Comparison of ENCODE assay signal across 8 mouse cellular contexts in the genomic region with DNA sequence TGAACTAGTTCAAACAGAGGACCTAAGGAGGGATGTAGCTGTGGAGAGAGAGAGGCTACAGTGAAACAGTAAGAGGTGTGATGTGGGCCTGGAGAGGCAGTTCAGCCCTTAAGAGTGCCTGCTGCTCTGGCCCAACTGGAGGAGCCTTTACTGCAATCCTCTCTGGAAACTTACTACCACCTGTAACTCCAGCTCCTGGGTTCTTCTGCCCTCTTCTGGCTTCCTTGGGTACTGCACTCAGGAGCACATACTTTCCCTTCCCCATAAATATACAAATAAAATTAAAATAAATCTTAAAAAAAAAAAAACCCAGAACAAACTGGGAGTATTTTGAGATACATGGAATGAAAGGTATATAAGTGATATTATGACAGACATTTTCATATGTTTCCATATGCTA. TPM values are rescaled to one million over a fixed set of nuclear protein-coding genes. Genes with fewer than 3 reads are reported as not detected.
DNase-seq lines count a peak whose midpoint lies in the region; ATAC-seq and TF ChIP-seq lines count a peak whose summit lies in the region.

No protein-coding gene starts in this region.

- ATAC-seq in liver, embryonic 11.5 days (replicated peaks; ENCODE audit: low FRiP score) = no peak
- no peak for ATAC-seq in heart, postnatal 0 days (ENCODE audit: insufficient read depth, low read depth)
- no peak for ATAC-seq in lung, postnatal 0 days

- H3K4me1 ChIP-seq in liver, embryonic 11.5 days (replicated peaks; ENCODE audit: control insufficient read depth, insufficient read depth, low read length) = no peaks in the 10 kb centered on the region
- H3K4me1 ChIP-seq in heart, postnatal 0 days (ENCODE audit: control insufficient read depth, insufficient read depth) = no peaks in the 10 kb centered on the region
- H3K4me1 ChIP-seq in lung, postnatal 0 days (ENCODE audit: insufficient read depth, low read depth, low read length) = peaks cover 4% of the 10 kb centered on the region

- DNase-seq in cerebellum, postnatal 10 days = peak; percentile 66 to 69
- DNase-seq in cerebellum, adult 11-12 months = no peak
- DNase-seq in liver = peak; percentile 34
- DNase-seq in liver, embryonic 11.5 days (ENCODE audit: low spot score) = no peak
- peak; percentile 63 for DNase-seq in adrenal gland, adult 8-10 months
- no peak for DNase-seq in heart, postnatal 0 days (ENCODE audit: low spot score)
- peak; percentile 41 for DNase-seq in lung, postnatal 0 days (ENCODE audit: low spot score)
- DNase-seq in testis, postnatal 10 days (ENCODE audit: low spot score) = peak; percentile 79

- H3K4me2 ChIP-seq in liver, embryonic 11.5 days = no peak overlapping the region
- no peak overlapping the region for H3K4me2 ChIP-seq in heart, postnatal 0 days (ENCODE audit: low read depth, low read length)
- no peak overlapping the region for H3K4me2 ChIP-seq in lung, postnatal 0 days (replicated peaks; ENCODE audit: low read depth, low read length)

- no peaks in the 10 kb centered on the region for H3K9me3 ChIP-seq in liver, embryonic 11.5 days (ENCODE audit: control insufficient read depth, low read length)
- no peaks in the 10 kb centered on the region for H3K9me3 ChIP-seq in heart, postnatal 0 days (replicated peaks; ENCODE audit: control insufficient read depth, low read length)
- H3K9me3 ChIP-seq in lung, postnatal 0 days (ENCODE audit: low read length) = no peaks in the 10 kb centered on the region

- H3K9ac ChIP-seq in liver, embryonic 11.5 days (ENCODE audit: low read depth, low read length) = no peak overlapping the region
- no peak overlapping the region for H3K9ac ChIP-seq in heart, postnatal 0 days (replicated peaks; ENCODE audit: low read depth, low read length)
- no peak overlapping the region for H3K9ac ChIP-seq in lung, postnatal 0 days (replicated peaks; ENCODE audit: low read depth)

- H3K4me3 ChIP-seq in liver, embryonic 11.5 days (ENCODE audit: low read depth, low read length) = no peak overlapping the region
- no peak overlapping the region for H3K4me3 ChIP-seq in heart, postnatal 0 days (ENCODE audit: low read depth, low read length)
- no peak overlapping the region for H3K4me3 ChIP-seq in lung, postnatal 0 days (ENCODE audit: low read depth, low read length)

- no peaks in the 10 kb centered on the region for H3K27me3 ChIP-seq in liver, embryonic 11.5 days (replicated peaks; ENCODE audit: control insufficient read depth, insufficient read depth, low read length)
- no peaks in the 10 kb centered on the region for H3K27me3 ChIP-seq in heart, postnatal 0 days (ENCODE audit: control insufficient read depth, insufficient read depth, low read length)
- no peaks in the 10 kb centered on the region for H3K27me3 ChIP-seq in lung, postnatal 0 days (replicated peaks; ENCODE audit: insufficient read depth, low read length)

- TF ChIP-seq CTCF in heart, postnatal 0 days (IDR thresholded peaks at IDR 0.05; ENCODE audit: low read depth) = peak; percentile 65
- TF ChIP-seq CTCF in lung, postnatal 0 days (IDR thresholded peaks at IDR 0.05) = peak; percentile 73

- TF ChIP-seq EP300 in heart, postnatal 0 days (IDR thresholded peaks at IDR 0.05; ENCODE audit: low read depth) = no peak
- TF ChIP-seq EP300 in lung, postnatal 0 days (IDR thresholded peaks at IDR 0.05) = no peak

- no peak overlapping the region for H3K27ac ChIP-seq in liver, embryonic 11.5 days (ENCODE audit: low read depth, low read length)
- H3K27ac ChIP-seq in heart, postnatal 0 days (ENCODE audit: low read depth) = no peak overlapping the region
- H3K27ac ChIP-seq in lung, postnatal 0 days (ENCODE audit: low read length) = no peak overlapping the region

- H3K36me3 ChIP-seq in liver, embryonic 11.5 days (ENCODE audit: control insufficient read depth, insufficient read depth, low read length) = no peaks in the 10 kb centered on the region
- no peaks in the 10 kb centered on the region for H3K36me3 ChIP-seq in heart, postnatal 0 days (replicated peaks; ENCODE audit: control insufficient read depth, insufficient read depth, low read length)
- no peaks in the 10 kb centered on the region for H3K36me3 ChIP-seq in lung, postnatal 0 days (ENCODE audit: insufficient read depth, low read length)

RNA-seq across cellular contexts. Expression of gene Meis2, which starts 35.6 kb away (rescaled TPM):
- 18.0 and 20.0 TPM in 2 replicates for polyA plus RNA-seq in liver, embryonic 11.5 days (2014; fragmentation: Nextera tagmentation; extraction: Ambion mirVana)
- 100 to 1,000 TPM; 197 to 340 (median 252) TPM for total RNA-seq in adrenal gland, adult 8-10 months (2022)
- 30.5 and 42.2 TPM in 2 replicates for total RNA-seq in heart, postnatal 0 days (2014; rRNA removed; ENCODE audit: low replicate concordance)
- 15.4 and 15.7 TPM in 2 replicates for polyA plus RNA-seq in heart, postnatal 0 days (2015; fragmentation: Nextera tagmentation; extraction: Ambion mirVana)
- polyA plus RNA-seq in lung, postnatal 0 days (2015; fragmentation: Nextera tagmentation; extraction: Ambion mirVana) = 12.0 and 16.2 TPM in 2 replicates

Comparison
In these comparisons a context has a peak if more than half of its experiments do, and no peak if none do; other contexts are left out.
1. DNase-seq: peak in cerebellum, postnatal 10 days (2 of 2), liver (single experiment), adrenal gland, adult 8-10 months (single experiment), lung, postnatal 0 days (single experiment) and testis, postnatal 10 days (single experiment); none in cerebellum, adult 11-12 months (single experiment), liver, embryonic 11.5 days (single experiment) and heart, postnatal 0 days (single experiment).